Mouse (Mus musculus): ENCODE results near the gene Vars.
"Not testable (repeated sequence)": the region's sequence is repeated elsewhere in the genome, so short reads cannot be mapped to it uniquely, and the experiment has no call there.

Vars gene

DNA sequence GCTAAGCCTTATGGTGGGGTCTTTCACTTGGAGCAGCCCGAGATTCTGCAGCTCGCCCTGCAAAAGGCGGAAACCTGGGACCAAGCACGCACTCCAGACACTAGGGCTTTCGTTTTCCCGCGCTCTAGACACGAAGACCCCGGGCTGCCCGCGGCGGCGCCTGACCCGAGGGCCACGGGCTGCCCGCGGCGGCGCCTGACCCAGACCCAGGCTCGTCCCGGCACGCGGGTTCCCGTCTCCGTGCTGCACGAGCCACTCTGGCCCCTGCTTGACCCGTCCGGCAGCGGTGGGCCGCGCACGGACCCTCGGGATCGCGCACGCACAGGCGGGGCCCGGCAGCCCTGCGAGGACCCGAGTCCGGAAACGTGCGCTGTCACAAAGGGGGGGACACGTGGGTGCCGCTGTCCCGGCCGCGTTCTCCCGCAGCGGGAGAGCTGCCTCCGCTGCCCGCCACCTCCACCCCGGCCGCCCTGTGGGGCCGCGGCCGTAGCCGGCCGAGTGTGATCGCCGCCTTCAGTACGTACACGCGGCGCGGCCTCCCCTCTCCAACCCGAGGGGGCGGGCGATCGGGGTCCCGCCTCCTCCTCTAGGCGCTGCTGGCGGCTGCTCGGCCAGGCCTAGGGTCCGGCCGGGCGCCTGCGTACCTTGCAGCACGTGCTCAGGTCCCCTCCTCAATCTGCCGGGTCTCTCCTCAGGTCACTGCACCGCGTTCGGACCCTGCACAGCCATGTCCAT lies at the start of gene Vars:
Vars (plus strand) TSS at position 271 of the 735 bp plus-strand sequence.
- peak; percentile 72 for DNase-seq

DNA sequence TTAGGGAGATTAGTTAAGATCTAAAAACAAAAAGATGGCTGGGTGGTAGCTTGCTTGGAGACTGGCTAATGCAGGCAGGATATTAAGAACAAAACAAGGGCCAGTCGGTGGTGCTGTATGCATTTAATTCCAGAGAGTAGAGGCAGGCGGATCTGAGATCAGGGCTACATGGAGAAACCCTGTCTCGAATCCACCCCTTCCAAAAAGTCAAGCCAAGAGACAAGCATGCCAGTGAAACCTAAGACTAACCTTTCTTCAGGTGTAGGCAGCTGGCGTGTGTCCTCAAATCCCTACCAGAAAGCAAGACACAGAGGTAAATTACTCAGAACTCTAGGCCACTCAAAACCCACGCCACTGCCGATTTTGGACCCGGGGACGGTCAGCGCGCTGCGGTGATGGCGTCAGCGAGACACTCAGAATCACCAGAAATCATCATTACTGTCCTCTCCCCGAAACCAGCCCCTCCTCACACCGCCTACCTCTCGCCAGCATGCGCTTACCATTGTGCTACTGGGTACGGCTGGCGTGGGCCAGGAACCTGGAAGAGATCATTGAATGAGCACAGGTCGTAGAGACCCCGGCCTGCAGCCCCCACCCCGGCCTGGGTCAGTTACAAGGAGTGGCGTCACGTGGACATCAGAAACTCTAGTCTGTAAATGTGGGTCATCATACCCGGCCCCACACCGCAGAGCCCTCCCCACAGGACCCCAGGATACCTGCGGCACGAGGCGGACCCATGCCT lies 49.0 kb upstream of the Vars start:
- peak; percentile 38 for DNase-seq

DNA sequence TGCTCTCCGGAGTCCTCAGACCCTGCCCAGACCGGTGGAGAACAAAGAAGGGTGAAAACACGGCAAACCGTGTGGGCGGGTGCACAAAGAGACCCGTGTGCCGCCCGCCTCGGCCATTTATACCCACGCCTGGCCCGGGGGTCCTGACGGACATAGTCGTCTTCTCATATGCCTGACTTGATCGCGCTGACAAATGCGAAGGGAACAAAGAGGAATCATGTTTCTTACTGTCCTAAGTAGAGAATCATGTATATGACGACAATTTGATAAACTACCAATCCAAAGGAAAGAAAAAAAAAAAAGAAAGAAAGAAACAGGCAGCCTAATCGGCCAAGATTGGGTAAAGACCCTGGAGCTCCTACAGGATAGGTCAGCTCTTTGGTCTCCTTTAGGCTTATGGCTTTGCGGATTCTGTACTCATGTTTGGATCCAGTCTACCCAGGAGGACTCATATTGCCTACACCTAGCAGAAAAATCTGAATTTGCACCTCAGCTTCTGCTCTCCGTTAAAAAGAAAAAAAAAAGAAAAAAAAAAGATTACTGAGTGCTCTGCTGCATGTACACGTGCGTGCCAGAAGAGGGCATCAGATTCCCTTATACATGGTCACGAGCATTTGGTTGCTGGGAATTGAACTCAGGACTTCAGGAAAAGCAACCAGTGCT lies 48.3 kb upstream of the Vars start:
- DNase-seq: peak; percentile 82

DNA sequence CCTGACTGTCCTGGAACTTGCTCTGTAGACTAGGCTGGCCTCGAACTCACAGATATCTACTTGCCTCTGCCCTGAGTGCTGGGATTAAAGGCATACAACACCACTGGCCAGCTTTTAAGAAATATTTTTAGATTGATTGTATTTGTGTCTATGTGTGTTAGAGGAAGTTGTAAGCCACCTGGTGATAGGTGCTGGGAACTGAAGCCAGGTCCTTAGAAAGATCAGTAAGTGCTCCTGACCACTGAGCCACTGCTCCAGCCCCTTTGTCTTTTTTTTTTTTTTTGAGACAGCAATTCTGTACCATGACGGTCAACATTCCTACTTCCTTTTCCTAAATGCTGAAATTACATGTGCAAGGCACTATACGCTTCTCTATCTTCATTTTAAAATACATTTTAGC lies 47.5 kb upstream of the Vars start:
- DNase-seq: no peak

DNA sequence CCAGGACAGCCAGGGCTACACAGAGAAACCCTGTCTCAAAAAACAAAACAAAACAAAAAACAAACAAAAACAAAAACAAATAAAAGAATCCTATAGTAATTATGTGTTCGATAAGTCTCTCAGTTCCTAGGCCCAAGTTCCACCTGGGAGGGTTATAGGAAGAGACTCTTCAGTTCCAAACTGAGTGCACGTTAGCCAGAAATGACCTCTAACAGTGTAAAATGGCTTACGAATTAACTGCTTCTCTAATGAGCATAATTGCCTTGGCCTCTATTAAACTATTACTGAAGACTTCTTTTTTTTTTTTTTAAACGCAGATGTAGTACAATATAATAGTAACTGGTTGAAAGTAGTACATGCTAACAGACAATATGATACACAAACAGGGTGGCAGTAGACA lies 46.9 kb upstream of the Vars start:
- no peak for DNase-seq

DNA sequence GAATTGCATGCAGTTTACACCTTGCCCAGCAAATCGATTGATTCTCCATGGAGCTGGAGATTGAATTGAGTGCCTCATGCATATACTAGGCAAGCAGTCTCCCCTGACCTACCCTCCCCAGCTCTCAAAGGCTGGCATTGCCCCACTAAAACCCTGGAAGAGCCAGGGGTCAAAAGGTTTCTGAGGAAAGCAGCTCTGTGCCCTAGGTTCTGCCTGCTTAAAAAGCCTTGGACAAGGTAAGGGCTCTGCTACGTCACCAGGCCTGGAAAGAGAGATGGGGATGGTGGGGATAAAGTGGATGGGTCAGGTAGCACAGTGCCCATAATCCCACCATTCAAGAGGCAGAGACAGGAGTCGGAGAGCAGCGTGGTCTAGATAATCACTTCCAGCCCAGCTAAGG lies 46.0 kb upstream of the Vars start:
- no peak for DNase-seq

DNA sequence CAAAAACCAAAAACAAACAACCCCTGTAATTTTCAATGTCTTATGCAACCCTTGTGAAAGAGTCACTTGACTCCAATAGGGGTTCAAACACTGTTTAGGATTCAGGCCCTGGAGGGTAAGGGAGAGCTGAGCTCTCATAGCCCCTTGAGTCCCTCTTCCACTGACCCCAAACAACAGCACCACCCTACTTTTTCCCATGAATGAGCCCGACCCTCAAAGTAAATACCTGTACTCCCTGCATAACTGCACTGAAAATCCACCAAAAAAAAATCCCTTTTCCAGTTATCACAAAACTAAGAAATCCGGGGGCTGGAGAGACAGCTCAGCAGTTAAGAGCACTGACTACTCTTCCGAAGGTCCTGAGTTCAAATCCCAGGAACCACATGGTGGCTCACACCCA lies 44.9 kb upstream of the Vars start:
- no peak for DNase-seq

DNA sequence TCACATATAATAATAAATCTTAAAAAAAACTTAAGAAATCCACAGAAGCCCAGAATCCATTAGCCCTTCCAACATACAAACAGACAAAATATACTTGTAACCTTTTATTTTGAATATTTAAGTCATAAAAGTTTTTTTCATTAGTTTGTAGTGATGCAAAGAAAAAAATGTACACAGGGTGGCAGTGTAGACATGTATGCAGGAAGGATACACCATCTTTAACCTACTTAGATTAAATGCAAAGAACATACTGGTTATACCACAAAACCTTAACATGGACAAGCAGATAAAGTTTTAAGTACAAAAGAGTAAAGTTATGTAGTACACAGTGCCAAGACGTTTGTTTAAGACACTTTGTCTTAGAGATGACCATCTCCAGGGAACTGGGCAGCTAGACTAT lies 44.4 kb upstream of the Vars start:
- no peak for DNase-seq

DNA sequence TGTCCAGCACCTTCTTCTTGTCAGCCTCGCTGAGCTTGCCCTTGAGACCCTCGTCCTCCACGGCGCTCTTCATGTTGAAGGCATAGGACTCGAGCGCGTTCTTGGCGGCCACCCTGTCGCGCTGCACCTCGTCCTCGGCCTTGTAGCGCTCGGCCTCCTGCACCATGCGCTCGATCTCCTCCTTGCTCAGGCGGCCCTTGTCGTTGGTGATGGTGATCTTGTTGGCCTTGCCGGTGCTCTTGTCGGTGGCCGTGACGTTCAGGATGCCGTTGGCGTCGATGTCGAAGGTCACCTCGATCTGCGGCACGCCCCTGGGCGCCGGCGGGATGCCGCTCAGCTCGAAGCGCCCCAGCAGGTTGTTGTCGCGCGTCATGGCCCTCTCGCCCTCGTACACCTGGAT lies 43.5 kb upstream of the Vars start:
- DNase-seq: not testable (repeated sequence)

DNA sequence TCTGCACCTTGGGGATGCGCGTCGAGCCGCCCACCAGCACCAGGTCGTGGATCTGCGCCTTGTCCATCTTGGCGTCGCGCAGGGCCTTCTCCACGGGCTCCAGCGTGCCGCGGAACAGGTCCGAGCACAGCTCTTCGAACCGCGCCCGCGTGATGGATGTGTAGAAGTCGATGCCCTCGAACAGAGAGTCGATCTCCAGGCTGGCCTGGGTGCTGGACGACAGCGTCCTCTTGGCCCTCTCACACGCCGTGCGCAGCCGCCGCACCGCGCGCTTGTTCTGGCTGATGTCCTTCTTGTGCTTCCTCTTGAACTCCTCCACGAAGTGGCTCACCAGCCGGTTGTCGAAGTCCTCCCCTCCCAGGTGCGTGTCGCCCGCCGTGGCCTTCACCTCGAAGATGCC lies 42.8 kb upstream of the Vars start:
- not testable (repeated sequence) for DNase-seq

DNA sequence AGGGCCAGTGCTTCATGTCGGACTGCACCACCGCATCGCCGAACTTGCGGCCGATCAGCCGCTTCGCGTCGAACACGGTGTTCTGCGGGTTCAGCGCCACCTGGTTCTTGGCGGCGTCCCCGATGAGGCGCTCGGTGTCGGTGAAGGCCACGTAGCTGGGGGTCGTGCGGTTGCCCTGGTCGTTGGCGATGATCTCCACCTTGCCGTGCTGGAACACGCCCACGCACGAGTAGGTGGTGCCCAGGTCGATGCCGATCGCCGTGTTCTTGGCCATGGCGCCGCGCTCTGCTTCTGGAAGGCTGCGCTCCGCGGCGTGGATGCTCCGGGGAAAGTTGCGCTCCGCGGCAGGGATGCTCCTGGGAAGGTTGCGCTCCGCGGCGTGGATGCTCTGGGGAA lies 42.1 kb upstream of the Vars start:
- not testable (repeated sequence) for DNase-seq

DNA sequence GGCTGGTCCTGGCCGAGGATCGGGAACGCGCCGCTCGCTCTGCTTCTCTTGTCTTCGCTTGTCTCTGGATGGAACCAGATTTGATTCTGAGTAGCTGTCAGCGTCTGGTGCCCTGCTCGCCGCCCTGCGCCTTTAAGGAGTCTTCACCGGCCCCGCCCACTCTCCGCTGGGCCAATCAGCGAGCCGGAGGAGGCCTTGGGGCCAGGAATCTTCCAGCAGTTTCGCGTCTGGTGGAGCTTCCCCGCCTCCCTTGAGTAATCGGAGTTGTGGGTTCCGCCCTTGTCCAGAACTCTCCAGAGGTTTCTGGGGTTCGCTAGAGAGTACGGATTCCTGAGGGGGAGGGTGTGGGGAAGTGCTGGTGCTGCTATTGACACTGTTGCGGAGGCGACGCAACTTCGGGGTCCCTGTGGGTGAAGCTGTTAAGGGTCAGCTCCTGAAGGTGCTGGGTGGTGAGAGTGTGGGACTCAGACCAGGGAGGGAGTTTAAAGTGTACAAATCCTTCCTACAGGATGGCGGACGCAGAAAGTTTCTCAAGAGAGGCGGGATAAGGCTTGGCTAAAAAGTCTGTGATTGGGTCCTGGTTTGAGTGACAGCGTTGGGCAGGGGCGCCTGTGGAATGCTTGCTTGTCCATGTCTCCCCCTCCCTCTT lies 41.5 kb upstream of the Vars start, which contains the start of gene Hspa1b:
Hspa1b (minus strand) TSS at position 109 of the 649 bp plus-strand sequence.
- peak; percentile 60 for DNase-seq

DNA sequence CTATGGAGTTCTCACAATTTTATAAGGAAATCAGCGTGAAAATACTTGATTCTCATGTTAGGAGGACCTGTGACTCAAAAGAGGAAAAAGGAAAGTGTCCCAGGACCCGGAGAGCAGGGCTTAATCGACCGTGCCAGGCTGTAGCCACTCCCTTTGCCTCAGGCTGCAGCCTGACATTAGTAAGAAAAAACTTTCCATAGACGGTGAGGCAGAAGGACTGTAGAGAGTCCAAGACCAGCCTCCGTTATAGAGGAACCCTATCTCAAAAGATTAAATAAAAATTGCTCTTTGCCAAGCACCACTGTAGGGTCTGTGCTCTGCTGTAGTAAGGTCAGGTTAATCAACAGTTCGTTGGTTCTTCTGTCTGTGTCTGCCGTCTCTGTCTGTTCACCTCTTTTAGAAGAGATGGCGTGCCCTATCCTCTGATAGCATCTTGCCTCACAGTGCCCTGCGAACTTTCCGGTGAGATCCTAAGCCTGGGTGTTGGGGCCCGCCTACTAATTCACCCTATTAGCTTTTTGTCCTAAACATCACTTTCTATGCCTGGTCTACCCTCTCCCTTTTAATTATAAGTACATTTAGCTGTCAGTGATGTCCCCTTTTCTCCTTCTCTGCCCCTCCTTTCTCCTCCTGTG lies 40.8 kb upstream of the Vars start:
- DNase-seq: no peak

DNA sequence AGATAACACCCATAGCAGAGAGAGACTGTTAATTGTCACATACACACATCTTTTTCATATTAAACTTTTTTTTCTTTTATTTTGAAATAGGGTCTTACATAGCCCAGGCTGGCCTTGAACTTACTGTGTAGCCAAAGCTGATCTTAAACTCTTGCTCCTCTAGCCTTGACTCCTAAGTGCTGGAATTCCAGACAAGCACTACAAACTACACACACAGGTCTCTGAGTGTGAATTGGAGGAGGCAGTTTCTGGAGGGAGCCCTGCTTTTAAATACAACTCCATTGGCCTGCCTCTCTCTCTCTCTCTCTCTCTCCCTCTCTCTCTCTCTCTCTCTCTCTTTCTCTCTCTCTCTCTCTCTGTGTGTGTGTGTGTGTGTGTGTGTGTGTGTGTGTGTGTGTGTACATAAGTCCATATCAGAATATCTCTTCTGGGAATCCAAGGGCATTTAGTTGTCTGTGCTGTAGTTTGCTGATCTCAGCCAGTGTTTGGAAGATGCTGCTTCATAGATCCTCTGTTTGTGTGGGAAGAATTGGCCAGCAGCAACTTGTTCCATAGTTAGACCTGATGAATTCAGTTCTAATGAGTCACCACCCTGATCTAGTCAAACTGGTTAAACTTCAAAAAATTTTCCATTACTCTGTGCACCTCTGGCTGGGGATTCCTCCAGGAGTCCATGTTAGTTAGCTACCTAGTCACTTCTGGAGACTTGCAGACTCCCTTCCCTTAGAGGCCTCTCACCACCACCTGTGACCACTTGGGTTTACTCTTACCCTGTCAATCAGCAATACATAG lies 39.9 kb upstream of the Vars start:
- no peak for DNase-seq

DNA sequence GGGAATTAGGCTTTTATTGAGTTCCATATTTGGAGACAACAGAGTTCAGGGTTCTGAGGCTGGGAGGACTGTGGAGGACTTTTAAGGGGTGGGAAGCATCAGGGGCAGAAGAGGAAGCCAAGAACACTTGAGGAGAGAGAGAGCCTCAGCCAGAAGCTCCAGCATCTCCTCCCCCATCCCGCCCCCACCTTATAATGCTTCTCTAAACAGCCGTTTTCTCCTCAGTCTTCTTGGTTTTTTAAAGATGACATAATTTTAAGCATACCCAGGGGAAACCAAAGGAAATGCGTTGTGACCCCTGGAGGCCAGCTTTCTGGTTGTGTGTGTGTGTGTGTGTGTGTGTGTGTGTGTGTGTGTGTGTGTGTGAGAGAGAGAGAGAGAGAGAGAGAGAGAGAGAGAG lies 38.7 kb upstream of the Vars start:
- DNase-seq: no peak

DNA sequence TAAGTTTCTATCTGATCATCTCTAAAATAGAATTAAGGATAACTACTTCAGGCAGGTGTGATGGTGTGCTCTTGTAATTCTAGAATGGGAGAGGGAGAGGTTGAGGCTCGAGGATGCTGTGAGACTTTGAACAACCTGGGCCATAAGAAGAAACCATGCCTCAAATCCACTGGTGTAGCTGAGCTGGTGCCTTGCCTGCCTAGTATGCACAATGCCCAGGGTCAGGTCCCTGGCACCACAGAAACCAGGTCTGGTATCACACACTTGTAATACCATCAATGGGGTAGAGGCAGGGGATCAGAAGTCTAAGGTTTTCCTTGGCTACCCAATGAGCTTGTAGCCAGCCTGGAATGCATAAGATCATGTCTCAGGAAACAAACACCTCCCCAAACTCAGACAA lies 37.9 kb upstream of the Vars start:
- no peak for DNase-seq

DNA sequence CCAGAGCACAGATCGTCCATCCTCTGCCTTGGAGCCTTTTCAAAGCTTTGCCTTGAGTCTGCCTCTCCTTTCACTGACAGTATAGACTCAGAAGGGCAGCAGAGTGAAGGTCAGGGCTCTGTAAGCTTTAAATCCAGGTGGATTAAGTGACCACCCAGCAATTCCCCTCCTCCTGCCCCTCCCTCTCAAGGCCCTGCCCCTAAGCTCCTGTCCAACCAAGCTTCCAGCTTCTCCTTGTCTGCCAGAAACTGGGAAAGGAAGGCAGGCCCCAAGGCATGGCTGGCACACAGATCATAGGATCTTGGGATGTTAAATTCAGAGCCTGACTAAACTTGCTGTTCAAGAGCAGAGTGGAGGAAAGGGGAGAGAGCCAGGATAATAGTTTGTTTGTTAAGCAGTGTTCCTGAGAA lies 36.1 kb upstream of the Vars start:
- no peak for DNase-seq

DNA sequence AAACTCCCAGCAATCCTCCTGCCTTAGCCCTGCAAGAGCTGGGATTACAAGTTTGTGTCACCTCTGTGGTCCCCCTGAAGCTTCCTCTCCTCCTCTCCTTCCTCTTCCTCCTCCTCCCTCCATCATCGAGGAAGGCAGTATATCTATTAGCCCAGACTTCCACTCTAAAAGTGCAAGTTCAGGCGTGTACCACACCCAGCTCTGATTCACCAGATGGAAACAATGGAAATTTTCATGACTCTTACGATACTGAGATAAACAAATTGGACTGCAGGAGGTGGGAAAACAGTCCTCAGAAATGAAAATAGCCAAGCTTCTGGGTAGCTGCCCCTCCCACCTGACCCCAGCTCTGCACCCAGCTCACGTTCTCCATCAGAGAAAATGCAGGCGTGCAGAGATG lies 35.2 kb upstream of the Vars start:
- no peak for DNase-seq

DNA sequence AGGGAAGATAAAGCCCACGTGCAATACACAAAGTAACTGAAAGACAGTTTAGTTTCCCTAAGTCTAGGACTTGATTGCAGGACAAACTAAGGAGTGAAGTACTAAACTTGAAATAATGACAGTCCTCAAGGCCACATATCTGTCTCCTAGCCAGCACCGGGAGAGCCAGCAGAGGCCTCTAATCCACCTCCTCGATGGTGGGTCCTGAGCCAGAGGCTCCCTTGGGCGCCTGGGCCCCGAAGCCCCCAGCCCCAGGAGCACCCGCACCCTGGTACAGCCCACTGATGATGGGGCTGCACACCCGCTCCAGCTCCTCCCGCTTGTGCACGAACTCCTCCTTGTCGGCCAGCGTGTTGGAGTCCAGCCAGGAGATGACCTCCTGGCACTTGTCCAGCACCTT lies 31.0 kb upstream of the Vars start, which contains the start of gene Gm20481:
Gm20481 (plus strand) TSS at position 91 of the 400 bp plus-strand sequence.
- DNase-seq: not testable (repeated sequence)

DNA sequence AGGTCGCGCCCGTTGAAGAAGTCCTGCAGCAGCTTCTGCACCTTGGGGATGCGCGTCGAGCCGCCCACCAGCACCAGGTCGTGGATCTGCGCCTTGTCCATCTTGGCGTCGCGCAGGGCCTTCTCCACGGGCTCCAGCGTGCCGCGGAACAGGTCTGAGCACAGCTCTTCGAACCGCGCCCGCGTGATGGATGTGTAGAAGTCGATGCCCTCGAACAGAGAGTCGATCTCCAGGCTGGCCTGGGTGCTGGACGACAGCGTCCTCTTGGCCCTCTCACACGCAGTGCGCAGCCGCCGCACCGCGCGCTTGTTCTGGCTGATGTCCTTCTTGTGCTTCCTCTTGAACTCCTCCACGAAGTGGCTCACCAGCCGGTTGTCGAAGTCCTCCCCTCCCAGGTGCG lies 29.9 kb upstream of the Vars start:
- not testable (repeated sequence) for DNase-seq

DNA sequence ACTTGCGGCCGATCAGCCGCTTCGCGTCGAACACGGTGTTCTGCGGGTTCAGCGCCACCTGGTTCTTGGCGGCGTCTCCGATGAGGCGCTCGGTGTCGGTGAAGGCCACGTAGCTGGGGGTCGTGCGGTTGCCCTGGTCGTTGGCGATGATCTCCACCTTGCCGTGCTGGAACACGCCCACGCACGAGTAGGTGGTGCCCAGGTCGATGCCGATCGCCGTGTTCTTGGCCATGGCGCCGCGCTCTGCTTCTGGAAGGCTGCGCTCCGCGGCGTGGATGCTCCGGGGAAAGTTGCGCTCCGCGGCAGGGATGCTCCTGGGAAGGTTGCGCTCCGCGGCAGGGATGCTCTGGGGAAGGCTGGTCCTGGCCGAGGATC lies 29.1 kb upstream of the Vars start:
- DNase-seq: not testable (repeated sequence)

Data from right cerebral cortex, postnatal 14 days (tissue).